Mouse (Mus musculus) limb, embryonic 11.5 days (tissue): Measurements from ENCODE around the gene Gspt1. TPM values are rescaled to one million over a fixed set of nuclear protein-coding genes. Genes with fewer than 3 reads are reported as not detected.

Source experiments
- ATAC-seq: fragments of 200-750 bp; cut with Nextera tagmentation; 2 replicates; pipeline ENCODE4 v1.8.0; 2017; ENCODE audit warnings: low read depth; ENCODE audit not compliant: insufficient number of reproducible peaks, low FRiP score, low TSS enrichment
- DNase-seq: peaks from one replicate; pipeline ENCODE4 v3.0.0-alpha.2; 2015; ENCODE audit warnings: low spot score
- H3K27ac ChIP-seq: fragments of 300-500 bp; sonication (generic); replicated peaks from 2 replicates; pipeline ENCODE4 v1.5.1; 2014; ENCODE audit warnings: low read depth, mild to moderate bottlenecking, low read length
- H3K27me3 ChIP-seq: fragments of 300-500 bp; sonication (generic); 2 replicates; pipeline ENCODE4 v1.6.1; 2014; ENCODE audit warnings: mild to moderate bottlenecking, low read length, mixed read lengths; ENCODE audit not compliant: control insufficient read depth, insufficient read depth
- H3K36me3 ChIP-seq: fragments of 300-500 bp; sonication (generic); 2 replicates; pipeline ENCODE4 v1.6.1; 2014; ENCODE audit warnings: mild to moderate bottlenecking, low read length, moderate library complexity, mixed read lengths; ENCODE audit not compliant: control insufficient read depth, insufficient read depth
- H3K4me1 ChIP-seq: fragments of 300-500 bp; sonication (generic); 2 replicates; pipeline ENCODE4 v1.6.1; 2014; ENCODE audit warnings: low read length, mixed read lengths; ENCODE audit not compliant: control insufficient read depth, insufficient read depth
- H3K4me2 ChIP-seq: fragments of 300-500 bp; sonication (generic); 2 replicates; pipeline ENCODE4 v1.6.1; 2014; ENCODE audit warnings: low read depth, mild to moderate bottlenecking, moderate library complexity; ENCODE audit not compliant: severe bottlenecking
- H3K4me3 ChIP-seq: fragments of 300-500 bp; sonication (generic); 2 replicates; pipeline ENCODE4 v1.5.1; 2014; ENCODE audit warnings: low read depth, low read length
- H3K9ac ChIP-seq: fragments of 300-500 bp; sonication (generic); 2 replicates; pipeline ENCODE4 v1.6.1; 2014; ENCODE audit warnings: mild to moderate bottlenecking, low read length
- H3K9me3 ChIP-seq: fragments of 300-500 bp; sonication (generic); 2 replicates; pipeline ENCODE4 v1.6.1; 2016; ENCODE audit warnings: low read length; ENCODE audit not compliant: control insufficient read depth
- WGBS: fragments of 180-500 bp; shearing (Covaris S2); extraction: QIAGEN DNeasy Blood & Tissue Kit; methylation state at CpG from one replicate; pipeline ENCODE4 v1.1.7; 2014; 5-methylcytosine and 5-hydroxymethylcytosine counted together
- microRNA counts: library from miRNA; unstranded; fragments of <30 nt; microRNA quantifications from one replicate; lab custom pipeline; 2016
- microRNA-seq: library from miRNA; unstranded; fragments of <30 nt; microRNA quantifications from one replicate; pipeline ENCODE4, GENCODE M21; 2016
- polyA plus RNA-seq: library from polyadenylated mRNA; unstranded; fragments of >200 nt; fragmentation: Nextera tagmentation; extraction: Ambion mirVana; gene quantifications from 2 replicates; pipeline ENCODE4 v1.2.1, GENCODE M21; 2014

The Gspt1 gene
- polyA plus RNA-seq, 1 experiment from 2014 or later, result 119 TPM

GRCm38 (mm10) chr16:11176208-11176883 lies 77.8 kb downstream of the Gspt1 start, which contains the start of gene Zc3h7a:
Gene Zc3h7a (minus strand): TSS chr16:11176393.
- Histone ChIP-seq H3K27me3 (no peaks in the 10 kb centered on the region), H3K9ac (peak within 1 kb of the TSS; percentile 83), H3K36me3 (no peaks in the 10 kb centered on the region), H3K4me2 (peak within 1 kb of the TSS; percentile 76), H3K4me3 (peak within 1 kb of the TSS; percentile 92), H3K4me1 (peaks cover 2% of the 10 kb centered on the region; the same call in 1 of the 2 replicates), H3K9me3 (no peaks in the 10 kb centered on the region), H3K27ac (peak within 1 kb of the TSS; percentile 58; the same call in 1 of the 2 replicates)
- WGBS, result under 1% methylated on average over 57 of the region's 57 CpGs
- ATAC-seq (peak; percentile 93), DNase-seq (peak; percentile 90)

GRCm38 (mm10) chr16:11175489-11176207 lies 78.5 kb downstream of the Gspt1 start:
- H3K4me3 ChIP-seq, result peak overlapping the region; percentile 92
- DNase-seq (peak; percentile 68), ATAC-seq (peak; percentile 70)
- peaks cover 2% of the 10 kb centered on the region; the same call in 1 of the 2 replicates for H3K4me1 ChIP-seq
- no peaks in the 10 kb centered on the region for H3K27me3 ChIP-seq
- no peaks in the 10 kb centered on the region for H3K9me3 ChIP-seq
- peak overlapping the region; percentile 83 for H3K9ac ChIP-seq
- peak overlapping the region; percentile 58; the same call in 1 of the 2 replicates for H3K27ac ChIP-seq
- H3K4me2 ChIP-seq, result peak overlapping the region; percentile 76
- H3K36me3 ChIP-seq, result no peaks in the 10 kb centered on the region
- under 1% methylated on average over 63 of the region's 72 CpGs for WGBS

GRCm38 (mm10) chr16:11175100-11175488 lies 79.0 kb downstream of the Gspt1 start:
- ATAC-seq (no peak), DNase-seq (no peak)
- WGBS, result 11% methylated on average over 9 of the region's 9 CpGs
- Histone ChIP-seq H3K27me3 (no peaks in the 10 kb centered on the region), H3K4me1 (peaks cover 2% of the 10 kb centered on the region; the same call in 1 of the 2 replicates), H3K27ac (no peak overlapping the region), H3K9me3 (no peaks in the 10 kb centered on the region), H3K4me3 (peak overlapping the region; percentile 92), H3K9ac (peak overlapping the region; percentile 9; the same call in 1 of the 2 replicates), H3K36me3 (no peaks in the 10 kb centered on the region), H3K4me2 (peak overlapping the region; percentile 76)

GRCm38 (mm10) chr16:11174671-11175081 lies 79.4 kb downstream of the Gspt1 start:
- Histone ChIP-seq H3K27ac (no peak overlapping the region), H3K9me3 (no peaks in the 10 kb centered on the region), H3K4me1 (peaks cover 2% of the 10 kb centered on the region; the same call in 1 of the 2 replicates), H3K4me3 (peak overlapping the region; percentile 92), H3K9ac (no peak overlapping the region), H3K27me3 (no peaks in the 10 kb centered on the region), H3K36me3 (no peaks in the 10 kb centered on the region), H3K4me2 (peak overlapping the region; percentile 76)
- WGBS, result 11% methylated on average over 10 of the region's 10 CpGs
- no peak for ATAC-seq
- peak; percentile 71 for DNase-seq

GRCm38 (mm10) chr16:11171679-11172078 lies 82.4 kb downstream of the Gspt1 start:
- H3K9ac ChIP-seq, result no peak overlapping the region
- DNase-seq (no peak), ATAC-seq (no peak)
- no peaks in the 10 kb centered on the region for H3K36me3 ChIP-seq
- 88% methylated on average over 6 of the region's 6 CpGs for WGBS
- no peak overlapping the region for H3K27ac ChIP-seq
- no peaks in the 10 kb centered on the region for H3K9me3 ChIP-seq
- no peak overlapping the region for H3K4me3 ChIP-seq
- H3K27me3 ChIP-seq, result no peaks in the 10 kb centered on the region
- no peaks in the 10 kb centered on the region; the same call in 1 of the 2 replicates for H3K4me1 ChIP-seq
- H3K4me2 ChIP-seq, result no peak overlapping the region

MicroRNAs encoded within 50 kb of the gene (microRNA counts, 519-probe panel; counts per million panel counts)
- not detected for microRNA mmu-miR-1945 (lab: Ali Mortazavi, UCI)

Small RNA genes lying within 50 kb of the gene (microRNA-seq; reads per million reads assigned to microRNA genes)
- gene Mir1945, result 7.6 reads per million, percentile 17 among the genes with 10 or more reads in this experiment

Other genes starting within 250 kb of the Gspt1 start
- gene Snn, start 193.4 kb downstream of the Gspt1 start, polyA plus RNA-seq, result 54.2 and 56.4 TPM in 2 replicates
- 87.2 and 90.2 TPM in 2 replicates for gene Litaf, start 188.2 kb downstream of the Gspt1 start, polyA plus RNA-seq
- 33.7 and 39.9 TPM in 2 replicates for gene Txndc11, start 119.7 kb downstream of the Gspt1 start, polyA plus RNA-seq
- gene Zc3h7a, start 77.9 kb downstream of the Gspt1 start, polyA plus RNA-seq, result 83.0 and 85.1 TPM in 2 replicates
- 266 and 277 TPM in 2 replicates for gene Rsl1d1, start 51.0 kb downstream of the Gspt1 start, polyA plus RNA-seq
- gene Tnfrsf17, start 59.5 kb upstream of the Gspt1 start, polyA plus RNA-seq, result not detected in 2 replicates
- 9.5 and 10.3 TPM in 2 replicates for gene Snx29, start 68.6 kb upstream of the Gspt1 start, polyA plus RNA-seq